Mouse (Mus musculus) R1 (cell line): ENCODE results near the gene 1700001C19Rik.

ENCODE experiments used
- DNase-seq: peaks from one replicate; pipeline ENCODE4 v3.0.0-alpha.2; 2018; ENCODE audit warnings: low read depth, low spot score

1700001C19Rik gene

GRCm38 (mm10) chr17:47436907-47437547 is at the start of gene 1700001C19Rik:
1700001C19Rik (minus strand) TSS chr17:47437376.
- DNase-seq = peak; percentile 48

GRCm38 (mm10) chr17:47485791-47486190 is 48.6 kb upstream of the 1700001C19Rik start:
- no peak for DNase-seq

GRCm38 (mm10) chr17:47484993-47485392 is 47.8 kb upstream of the 1700001C19Rik start:
- DNase-seq = no peak

GRCm38 (mm10) chr17:47484241-47484921 is 47.2 kb upstream of the 1700001C19Rik start:
- DNase-seq = peak; percentile 93

- peak; percentile 87 for DNase-seq
These were observed 45.2 kb upstream of the 1700001C19Rik start for GRCm38 (mm10) chr17:47482401-47482800.

GRCm38 (mm10) chr17:47479887-47480286 is 42.7 kb upstream of the 1700001C19Rik start:
- DNase-seq = no peak

- DNase-seq = peak; percentile 84
These were observed 38.5 kb upstream of the 1700001C19Rik start for GRCm38 (mm10) chr17:47475714-47476113.

GRCm38 (mm10) chr17:47475181-47475580 is 38.0 kb upstream of the 1700001C19Rik start:
- no peak for DNase-seq

GRCm38 (mm10) chr17:47474250-47474649 is 37.1 kb upstream of the 1700001C19Rik start:
- DNase-seq = no peak

- DNase-seq = peak; percentile 63
These were observed 36.3 kb upstream of the 1700001C19Rik start for GRCm38 (mm10) chr17:47473434-47473974.

GRCm38 (mm10) chr17:47472435-47473350 is 35.5 kb upstream of the 1700001C19Rik start:
- DNase-seq = peak; percentile 61

- no peak for DNase-seq
These were observed 33.5 kb upstream of the 1700001C19Rik start for GRCm38 (mm10) chr17:47470686-47471085.

- DNase-seq = no peak
These were observed 32.9 kb upstream of the 1700001C19Rik start for GRCm38 (mm10) chr17:47470121-47470520.

- DNase-seq = no peak
These were observed 32.5 kb upstream of the 1700001C19Rik start for GRCm38 (mm10) chr17:47469642-47470041.

- peak; percentile 52 for DNase-seq
These were observed 31.3 kb upstream of the 1700001C19Rik start for GRCm38 (mm10) chr17:47468466-47468865.

- DNase-seq = peak; percentile 53
These were observed 30.9 kb upstream of the 1700001C19Rik start for GRCm38 (mm10) chr17:47468063-47468462.

- no peak for DNase-seq
These were observed 30.5 kb upstream of the 1700001C19Rik start for GRCm38 (mm10) chr17:47467659-47468058.

- no peak for DNase-seq
These were observed 29.1 kb upstream of the 1700001C19Rik start for GRCm38 (mm10) chr17:47466284-47466683.

- no peak for DNase-seq
These were observed 27.8 kb upstream of the 1700001C19Rik start for GRCm38 (mm10) chr17:47465016-47465415.

- DNase-seq = no peak
These were observed 27.2 kb upstream of the 1700001C19Rik start for GRCm38 (mm10) chr17:47464248-47464965.
